Mouse (Mus musculus) embryonic facial prominence, embryonic 14.5 days (tissue): ENCODE data around the gene Ndufs2. TPM values are rescaled to one million over a fixed set of nuclear protein-coding genes. Genes with fewer than 3 reads are reported as not detected.

Source experiments
- ATAC-seq: fragments of 200-750 bp; cut with Nextera tagmentation; 2 replicates; pipeline ENCODE4 v1.8.0; 2017; ENCODE audit warnings: low read depth, moderate number of reproducible peaks, moderate TSS enrichment
- DNase-seq: peaks from one replicate; pipeline ENCODE4 v3.0.0-alpha.2; 2015; ENCODE audit warnings: low spot score
- H3K27ac ChIP-seq: fragments of 300-500 bp; sonication (generic); replicated peaks from 2 replicates; pipeline ENCODE4 v1.5.1; 2014; ENCODE audit warnings: low read depth, mild to moderate bottlenecking, low read length, moderate library complexity
- H3K27me3 ChIP-seq: fragments of 300-500 bp; sonication (generic); replicated peaks from 2 replicates; pipeline ENCODE4 v1.6.1; 2014; ENCODE audit warnings: low read length; ENCODE audit not compliant: control insufficient read depth, insufficient read depth
- H3K36me3 ChIP-seq: fragments of 300-500 bp; sonication (generic); 2 replicates; pipeline ENCODE4 v1.6.1; 2014; ENCODE audit warnings: low read length, mixed read lengths; ENCODE audit not compliant: control insufficient read depth, insufficient read depth
- H3K4me1 ChIP-seq: fragments of 300-500 bp; sonication (generic); 2 replicates; pipeline ENCODE4 v1.6.1; 2014; ENCODE audit warnings: antibody characterized with exemption, low read length; ENCODE audit not compliant: control insufficient read depth, insufficient read depth
- H3K4me2 ChIP-seq: fragments of 300-500 bp; sonication (generic); 2 replicates; pipeline ENCODE4 v1.6.1; 2014; ENCODE audit warnings: low read depth, mild to moderate bottlenecking, low read length, moderate library complexity, mixed read lengths
- H3K4me3 ChIP-seq: fragments of 300-500 bp; sonication (generic); 2 replicates; pipeline ENCODE4 v1.5.1; 2014; ENCODE audit warnings: low read depth, mild to moderate bottlenecking, low read length
- H3K9ac ChIP-seq: fragments of 300-500 bp; sonication (generic); 2 replicates; pipeline ENCODE4 v1.6.1; 2014; ENCODE audit warnings: low read depth, mild to moderate bottlenecking, low read length, moderate library complexity, mixed read lengths
- H3K9me3 ChIP-seq: fragments of 300-500 bp; sonication (generic); 2 replicates; pipeline ENCODE4 v1.6.1; 2016; ENCODE audit warnings: low read length; ENCODE audit not compliant: control insufficient read depth
- WGBS: fragments of 180-500 bp; shearing (Covaris S2); extraction: QIAGEN DNeasy Blood & Tissue Kit; methylation state at CpG from one replicate; pipeline ENCODE4 v1.1.7; 2014; 5-methylcytosine and 5-hydroxymethylcytosine counted together
- polyA plus RNA-seq: library from polyadenylated mRNA; unstranded; fragments of >200 nt; fragmentation: Nextera tagmentation; extraction: Ambion mirVana; gene quantifications from 2 replicates; pipeline ENCODE4 v1.2.1, GENCODE M21; 2014

The Ndufs2 gene
- polyA plus RNA-seq, 1 experiment from 2014 or later, result 246 TPM

- peak; percentile 62; the same call in 1 of the 2 replicates for ATAC-seq
- no peaks in the 10 kb centered on the region for H3K4me1 ChIP-seq
- WGBS, result 9% methylated on average over 4 of the region's 4 CpGs
Observed at GRCm38 (mm10) chr1:171209409-171209808, 41.8 kb downstream of the Ndufs2 start.

DNA sequence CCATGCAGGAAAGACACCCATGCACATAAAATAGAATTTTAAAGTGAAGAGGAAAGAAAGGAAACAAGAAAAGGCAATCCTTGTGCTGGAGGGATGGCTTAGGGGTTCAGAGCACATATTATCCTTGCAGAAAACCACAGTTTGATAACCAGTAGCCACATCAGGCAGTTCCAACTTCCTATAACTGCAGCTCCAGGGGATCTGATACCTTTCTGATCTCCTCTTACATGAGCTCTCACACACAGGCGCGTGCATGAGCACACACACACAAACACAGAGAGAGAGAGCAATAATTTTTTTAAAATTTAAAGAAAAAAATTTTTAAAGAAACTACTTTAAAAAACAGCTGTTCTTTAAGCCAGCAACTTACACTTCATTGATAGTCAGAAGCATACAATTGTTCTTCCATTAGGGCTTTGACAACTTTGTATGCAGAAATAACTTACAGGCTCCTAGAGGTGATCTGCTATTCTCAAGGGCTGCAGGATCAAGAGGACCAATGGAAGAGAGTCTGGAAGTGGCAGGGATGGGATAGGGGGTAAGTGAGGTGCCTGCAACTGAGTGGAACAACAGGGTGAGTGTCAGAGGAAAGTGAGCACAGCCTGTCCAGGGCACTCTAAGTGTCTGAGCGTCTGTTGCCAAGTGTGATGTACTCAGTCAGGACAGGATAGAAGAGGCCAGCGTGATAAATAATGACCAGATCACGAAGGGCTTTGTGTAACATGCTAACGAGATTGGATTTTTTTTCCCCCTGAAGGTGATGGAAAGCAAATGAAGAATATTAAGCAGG, 45.3 kb downstream of the Ndufs2 start:
- Histone ChIP-seq H3K4me2 (no peak overlapping the region), H3K27ac (no peak overlapping the region), H3K4me3 (no peak overlapping the region), H3K36me3 (no peaks in the 10 kb centered on the region), H3K9ac (no peak overlapping the region), H3K9me3 (no peaks in the 10 kb centered on the region), H3K4me1 (no peaks in the 10 kb centered on the region), H3K27me3 (no peaks in the 10 kb centered on the region; the same call in 1 of the 2 replicates)
- ATAC-seq (no peak), DNase-seq (no peak)
- WGBS, result 78% methylated on average over 6 of the region's 6 CpGs

More at GRCm38 (mm10) chr1:171209409-171209808, 41.8 kb downstream of the Ndufs2 start:
- no peak for DNase-seq
- Histone ChIP-seq H3K9ac (no peak overlapping the region), H3K36me3 (no peaks in the 10 kb centered on the region), H3K27me3 (no peaks in the 10 kb centered on the region; the same call in 1 of the 2 replicates), H3K9me3 (no peaks in the 10 kb centered on the region), H3K27ac (no peak overlapping the region), H3K4me3 (no peak overlapping the region), H3K4me2 (no peak overlapping the region)

GRCm38 (mm10) chr1:171204249-171204644, 46.9 kb downstream of the Ndufs2 start:
- H3K9ac ChIP-seq, result no peak overlapping the region
- no peaks in the 10 kb centered on the region; the same call in 1 of the 2 replicates for H3K27me3 ChIP-seq
- H3K27ac ChIP-seq, result no peak overlapping the region
- no peaks in the 10 kb centered on the region for H3K36me3 ChIP-seq
- H3K4me3 ChIP-seq, result no peak overlapping the region
- ATAC-seq (no peak), DNase-seq (no peak)
- no peaks in the 10 kb centered on the region for H3K9me3 ChIP-seq
- no peaks in the 10 kb centered on the region for H3K4me1 ChIP-seq
- WGBS, result 47% methylated on average over 7 of the region's 7 CpGs
- H3K4me2 ChIP-seq, result no peak overlapping the region

DNA sequence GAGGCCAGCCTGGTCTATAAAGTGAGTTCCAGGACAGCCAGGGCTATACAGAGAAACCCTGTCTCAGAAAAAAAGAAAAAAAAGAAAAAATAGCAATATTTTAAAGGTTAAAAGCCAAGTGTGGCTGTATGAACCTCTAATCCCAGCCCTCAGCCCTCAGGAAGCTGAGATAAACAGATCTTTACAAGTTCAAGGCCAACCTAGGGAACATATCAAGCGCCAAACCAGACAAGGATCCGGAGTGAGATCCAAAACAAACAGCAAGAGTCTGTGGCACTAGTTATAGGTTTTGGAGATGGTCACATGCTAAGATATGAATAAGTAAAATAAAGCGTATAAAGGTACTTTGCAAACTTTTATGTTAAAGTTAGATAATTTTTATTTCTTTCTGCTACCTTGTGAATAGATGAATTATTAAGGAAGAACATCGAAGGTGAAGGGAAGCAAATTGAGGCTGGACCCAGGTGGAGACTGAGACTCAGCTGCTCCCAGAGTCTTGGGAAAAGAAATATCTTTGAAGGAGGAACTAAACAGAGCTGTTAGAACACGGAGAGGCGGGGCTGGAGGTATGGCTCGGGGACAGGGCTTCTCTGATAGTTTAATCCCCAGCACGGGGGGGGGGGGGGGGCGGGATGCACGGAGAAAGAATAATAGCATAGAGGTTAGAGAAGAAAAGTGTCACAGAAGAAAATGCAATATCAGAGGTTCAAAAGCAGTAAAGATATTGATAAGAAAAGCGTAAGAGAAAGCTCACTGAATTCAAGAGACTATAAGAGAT, 47.5 kb downstream of the Ndufs2 start:
- WGBS, result 53% methylated on average over 10 of the region's 11 CpGs
- H3K4me1 ChIP-seq, result no peaks in the 10 kb centered on the region
- no peaks in the 10 kb centered on the region for H3K9me3 ChIP-seq
- H3K4me2 ChIP-seq, result no peak overlapping the region
- no peak overlapping the region for H3K9ac ChIP-seq
- no peaks in the 10 kb centered on the region for H3K36me3 ChIP-seq
- no peak for ATAC-seq
- no peak for DNase-seq
- no peak overlapping the region for H3K27ac ChIP-seq
- no peak overlapping the region for H3K4me3 ChIP-seq
- no peaks in the 10 kb centered on the region; the same call in 1 of the 2 replicates for H3K27me3 ChIP-seq

DNA sequence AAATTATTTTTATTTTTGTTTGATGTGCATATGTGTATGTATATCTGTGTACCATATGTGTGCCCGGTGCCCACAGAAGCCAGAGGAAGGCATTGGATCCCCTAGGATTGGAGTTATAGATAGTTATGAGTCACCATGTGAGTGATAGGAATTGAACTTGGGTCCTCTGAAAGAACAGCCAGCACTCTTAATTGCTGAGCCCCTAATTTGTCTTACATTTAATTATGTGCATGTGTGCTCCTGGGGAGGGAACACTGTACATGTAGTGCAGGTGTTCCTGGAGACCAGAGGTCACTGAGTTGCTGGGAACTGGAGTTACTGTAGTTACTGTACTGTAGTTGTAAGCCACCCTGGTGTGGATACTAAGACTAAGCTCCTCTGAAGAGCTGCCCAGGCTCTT, 50.4 kb downstream of the Ndufs2 start:
- no peaks in the 10 kb centered on the region for H3K9me3 ChIP-seq
- no peak for DNase-seq
- no peaks in the 10 kb centered on the region for H3K36me3 ChIP-seq
- 94% methylated on average over 1 of the region's 1 CpGs for WGBS
- H3K27me3 ChIP-seq, result peaks cover 19% of the 10 kb centered on the region
- no peak overlapping the region for H3K4me2 ChIP-seq
- 0 out of 2 replicates have a peak, but pooled peaks cover 6% of the 10 kb centered on the region for H3K4me1 ChIP-seq
- ATAC-seq, result no peak
- H3K27ac ChIP-seq, result no peak overlapping the region
- no peak overlapping the region for H3K4me3 ChIP-seq
- no peak overlapping the region for H3K9ac ChIP-seq

DNA sequence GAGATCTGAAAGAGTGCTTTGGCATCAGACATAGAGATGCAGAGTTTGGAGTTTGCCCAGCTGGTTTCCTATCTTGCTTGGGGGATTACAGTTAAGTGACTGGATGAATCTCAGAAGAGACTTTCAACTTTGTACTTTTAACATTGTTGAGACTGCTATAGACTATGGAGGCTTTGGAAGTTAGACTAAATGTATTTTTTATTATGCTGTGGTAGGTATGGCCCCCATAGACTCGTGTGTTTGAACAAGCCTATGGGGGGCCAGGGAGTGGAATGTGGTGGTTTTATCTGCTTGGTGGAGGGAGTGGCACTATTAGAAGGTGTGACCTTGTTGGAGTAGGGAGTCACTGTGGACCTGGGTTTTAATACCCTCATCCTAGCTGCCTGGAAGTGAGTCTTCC, 51.7 kb downstream of the Ndufs2 start:
- ATAC-seq (no peak), DNase-seq (no peak)
- H3K9ac ChIP-seq, result no peak overlapping the region
- no peak overlapping the region for H3K27ac ChIP-seq
- 0 out of 2 replicates have a peak, but pooled peaks cover 11% of the 10 kb centered on the region for H3K4me1 ChIP-seq
- H3K4me2 ChIP-seq, result no peak overlapping the region
- H3K27me3 ChIP-seq, result peaks cover 32% of the 10 kb centered on the region
- H3K36me3 ChIP-seq, result no peaks in the 10 kb centered on the region
- no peak overlapping the region for H3K4me3 ChIP-seq
- no peaks in the 10 kb centered on the region for H3K9me3 ChIP-seq
- WGBS, result 56% methylated on average over 1 of the region's 1 CpGs

DNA sequence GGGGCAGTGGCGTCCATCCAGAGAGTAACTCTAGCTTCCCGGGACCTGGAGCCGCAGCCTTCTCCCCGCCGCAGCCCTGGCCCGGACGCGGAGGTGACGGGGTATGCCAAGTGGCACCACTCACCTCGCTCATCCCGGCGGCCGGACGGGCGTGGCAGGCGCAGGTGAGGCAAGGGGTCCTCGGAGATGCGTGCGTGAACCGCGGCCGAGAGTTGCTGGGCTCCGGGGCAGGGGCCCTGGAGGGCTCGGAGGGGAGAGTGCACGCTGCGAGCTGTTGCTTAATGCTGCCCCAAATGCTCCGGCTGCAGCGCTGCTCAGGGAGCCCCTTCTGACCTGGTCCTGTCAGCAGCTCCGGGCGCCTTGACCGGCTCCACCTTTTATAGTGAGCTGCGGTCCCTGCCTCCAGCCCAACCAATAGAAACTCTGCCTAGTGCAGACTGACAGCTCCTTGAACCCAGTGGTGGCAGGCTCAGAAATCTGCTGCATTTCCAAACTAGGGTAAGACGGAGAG, 55.2 kb downstream of the Ndufs2 start, which contains the start of gene Pcp4l1:
TSS of gene Pcp4l1 (minus strand) at position 382 of the 511 bp plus-strand sequence.
- peak within 1 kb of the TSS; percentile 94 for H3K4me2 ChIP-seq
- H3K9me3 ChIP-seq, result no peaks in the 10 kb centered on the region
- H3K27me3 ChIP-seq, result peaks cover 61% of the 10 kb centered on the region
- peak; percentile 82 for ATAC-seq
- H3K4me3 ChIP-seq, result peak within 1 kb of the TSS; percentile 56
- no peaks in the 10 kb centered on the region for H3K36me3 ChIP-seq
- H3K4me1 ChIP-seq, result peaks cover 30% of the 10 kb centered on the region; the same call in 1 of the 2 replicates
- DNase-seq, result peak; percentile 74
- WGBS, result under 1% methylated on average over 12 of the region's 33 CpGs
- H3K9ac ChIP-seq, result peak within 1 kb of the TSS; percentile 65
- no peak within 1 kb of the TSS for H3K27ac ChIP-seq

DNA sequence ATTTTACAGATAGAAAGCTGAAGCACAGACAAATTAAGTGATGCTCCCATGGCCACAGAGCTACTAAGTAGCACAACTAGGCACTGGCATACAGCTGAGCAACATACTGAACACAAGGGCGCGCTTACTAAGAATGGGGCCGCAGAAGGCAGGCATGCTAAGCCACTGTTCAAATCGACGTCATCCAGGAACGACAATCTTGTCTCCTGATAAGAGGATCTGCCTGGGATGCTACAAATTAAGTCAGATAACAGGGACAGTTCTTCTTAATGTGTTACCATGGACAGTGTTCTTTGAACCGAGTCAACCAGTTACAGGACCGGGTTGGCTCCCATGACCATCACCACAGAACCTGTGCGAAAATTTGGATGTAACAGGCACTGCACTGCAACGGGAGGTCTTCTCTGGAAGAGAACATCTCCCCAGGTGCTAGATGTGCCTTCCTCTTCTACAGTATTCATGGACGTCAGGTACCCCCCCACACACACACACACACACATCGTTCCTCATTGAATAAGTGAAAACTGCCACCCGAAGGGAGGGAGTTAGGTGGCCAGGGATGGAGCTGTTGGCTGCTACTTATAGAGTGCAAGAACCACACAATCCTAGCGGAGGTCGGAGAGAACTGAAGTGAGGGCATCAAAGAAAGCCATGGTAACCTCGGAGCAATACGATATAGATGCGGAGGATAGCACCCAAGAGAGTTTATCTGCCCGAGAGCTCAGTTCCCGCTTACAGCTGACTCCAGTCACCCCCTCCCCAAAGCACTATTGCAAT, 56.0 kb downstream of the Ndufs2 start:
- 6% methylated on average over 20 of the region's 20 CpGs for WGBS
- Histone ChIP-seq H3K27ac (no peak overlapping the region), H3K27me3 (peaks cover 61% of the 10 kb centered on the region), H3K4me3 (peak overlapping the region; percentile 56), H3K9me3 (no peaks in the 10 kb centered on the region), H3K4me1 (peaks cover 30% of the 10 kb centered on the region; the same call in 1 of the 2 replicates), H3K9ac (peak overlapping the region; percentile 65), H3K4me2 (peak overlapping the region; percentile 94), H3K36me3 (no peaks in the 10 kb centered on the region)
- DNase-seq, result peak; percentile 7
- no peak for ATAC-seq
